Mouse (Mus musculus) kidney, embryonic 15.5 days (tissue): ENCODE data around the gene Fgfr2. TPM values are rescaled to one million over a fixed set of nuclear protein-coding genes. Genes with fewer than 3 reads are reported as not detected.

Source experiments
- ATAC-seq: fragments of 200-750 bp; cut with Nextera tagmentation; replicated peaks from 2 replicates; pipeline ENCODE4 v1.8.0; 2017; ENCODE audit warnings: moderate TSS enrichment; ENCODE audit not compliant: low FRiP score
- H3K27ac ChIP-seq: fragments of 300-500 bp; sonication (generic); 2 replicates; pipeline ENCODE4 v1.5.1; 2015; ENCODE audit warnings: mild to moderate bottlenecking, inconsistent platforms
- H3K27me3 ChIP-seq: fragments of 300-500 bp; sonication (generic); 2 replicates; pipeline ENCODE4 v1.6.1; 2015; ENCODE audit warnings: inconsistent platforms
- H3K36me3 ChIP-seq: fragments of 300-500 bp; sonication (generic); 2 replicates; pipeline ENCODE4 v1.6.1; 2015; ENCODE audit warnings: inconsistent platforms
- H3K4me1 ChIP-seq: fragments of 300-500 bp; sonication (generic); 2 replicates; pipeline ENCODE4 v1.6.1; 2015; ENCODE audit warnings: inconsistent platforms
- H3K4me2 ChIP-seq: fragments of 300-500 bp; sonication (generic); 2 replicates; pipeline ENCODE4 v1.6.1; 2015; ENCODE audit warnings: moderate library complexity, mild to moderate bottlenecking, inconsistent platforms
- H3K4me3 ChIP-seq: fragments of 300-500 bp; sonication (generic); replicated peaks from 2 replicates; pipeline ENCODE4 v1.5.1; 2015; ENCODE audit warnings: mild to moderate bottlenecking, inconsistent platforms
- H3K9ac ChIP-seq: fragments of 300-500 bp; sonication (generic); 2 replicates; pipeline ENCODE4 v1.6.1; 2015; ENCODE audit warnings: mild to moderate bottlenecking, inconsistent platforms
- H3K9me3 ChIP-seq: fragments of 300-500 bp; sonication (generic); replicated peaks from 2 replicates; pipeline ENCODE4 v1.6.1; 2016; ENCODE audit warnings: inconsistent platforms
- WGBS: fragments of 180-500 bp; shearing (Covaris S2); methylation state at CpG from one replicate; pipeline ENCODE4 v1.1.7; 2015; ENCODE audit warnings: mixed read lengths; 5-methylcytosine and 5-hydroxymethylcytosine counted together
- polyA plus RNA-seq: library from polyadenylated mRNA; unstranded; fragments of >200 nt; fragmentation: Nextera tagmentation; extraction: Ambion mirVana; gene quantifications from 2 replicates; pipeline ENCODE4 v1.2.1, GENCODE M21; 2015

Gene Fgfr2
- polyA plus RNA-seq, 1 experiment from 2014 or later: 104 TPM

DNA sequence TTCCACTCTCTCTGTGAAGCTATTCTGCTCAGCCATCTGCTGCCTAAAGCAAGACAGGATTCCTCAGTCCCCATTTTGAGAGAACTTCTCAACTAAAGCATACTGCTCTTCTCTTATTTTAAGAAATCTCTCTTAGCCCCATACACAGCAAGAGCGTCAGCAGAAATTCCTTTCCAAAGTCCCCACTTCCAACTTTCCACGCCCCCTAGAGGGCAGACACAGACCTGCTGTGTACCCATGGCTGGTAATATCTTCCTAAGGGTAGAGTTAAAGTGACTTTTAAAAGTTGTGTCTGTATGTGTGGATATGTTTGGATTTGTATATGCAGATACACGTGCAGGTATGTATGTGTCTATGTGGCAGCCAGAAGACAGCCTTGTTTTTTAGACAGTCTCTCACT lies 2944.2 kb downstream of the Fgfr2 start:
- Histone ChIP-seq H3K9me3 (no peaks in the 10 kb centered on the region), H3K9ac (no peak overlapping the region), H3K4me1 (peaks cover 26% of the 10 kb centered on the region), H3K36me3 (peaks cover 75% of the 10 kb centered on the region), H3K27me3 (no peaks in the 10 kb centered on the region), H3K4me3 (no peak overlapping the region), H3K4me2 (no peak overlapping the region), H3K27ac (no peak overlapping the region)
- 70% methylated on average over 3 of the region's 3 CpGs for WGBS
- no peak for ATAC-seq

DNA sequence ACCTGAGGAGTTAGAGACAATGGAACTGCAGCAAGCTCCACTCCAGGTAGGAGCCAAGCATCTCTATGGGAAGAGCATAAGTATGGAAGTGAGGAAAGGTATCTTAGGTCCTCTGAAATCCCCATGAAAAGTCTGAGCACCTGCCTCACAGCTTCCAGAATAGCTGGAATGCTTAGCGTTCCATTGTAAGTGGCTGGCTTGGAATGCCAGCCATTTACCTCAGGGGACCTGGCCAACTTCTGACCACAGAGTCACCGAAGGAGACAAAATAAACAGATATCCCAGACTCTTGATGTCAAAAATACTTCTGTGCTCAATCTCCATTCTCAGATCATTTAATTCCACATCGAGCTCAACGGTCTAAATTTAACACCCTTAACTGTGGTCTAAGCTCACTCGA lies 2946.1 kb downstream of the Fgfr2 start:
- WGBS: 82% methylated on average over 5 of the region's 5 CpGs
- Histone ChIP-seq H3K9me3 (no peaks in the 10 kb centered on the region), H3K27ac (no peak overlapping the region), H3K4me3 (no peak overlapping the region), H3K9ac (no peak overlapping the region), H3K4me2 (no peak overlapping the region), H3K27me3 (no peaks in the 10 kb centered on the region), H3K36me3 (peaks cover 79% of the 10 kb centered on the region), H3K4me1 (peaks cover 14% of the 10 kb centered on the region)
- no peak for ATAC-seq

DNA sequence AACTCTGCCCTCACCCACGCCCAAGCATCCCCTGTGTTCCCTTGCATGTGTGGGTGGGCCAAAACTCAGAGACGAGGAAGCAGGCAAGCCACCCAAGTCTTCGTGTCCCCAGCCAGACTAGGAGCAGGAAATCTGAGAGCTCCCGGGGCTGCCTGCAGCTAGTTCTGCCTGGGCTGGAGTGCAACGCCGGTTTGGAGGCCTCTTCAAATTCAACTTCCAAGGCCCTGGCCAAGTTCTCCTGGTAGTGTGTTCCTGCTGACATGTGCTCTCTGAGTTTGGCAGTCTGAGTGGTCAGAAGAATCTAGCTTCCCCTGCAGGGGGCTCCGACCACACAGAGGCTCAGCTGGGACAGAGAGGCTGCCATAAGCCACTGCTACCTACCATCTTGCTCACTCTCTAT lies 2948.6 kb downstream of the Fgfr2 start:
- H3K4me1 ChIP-seq: peaks cover 23% of the 10 kb centered on the region
- no peak overlapping the region for H3K9ac ChIP-seq
- peak overlapping the region; percentile 28; the same call in 1 of the 2 replicates for H3K27ac ChIP-seq
- H3K36me3 ChIP-seq: peaks cover 79% of the 10 kb centered on the region
- H3K9me3 ChIP-seq: no peaks in the 10 kb centered on the region
- ATAC-seq: no peak
- no peaks in the 10 kb centered on the region for H3K27me3 ChIP-seq
- H3K4me3 ChIP-seq: no peak overlapping the region
- no peak overlapping the region for H3K4me2 ChIP-seq
- WGBS: 38% methylated on average over 7 of the region's 7 CpGs

DNA sequence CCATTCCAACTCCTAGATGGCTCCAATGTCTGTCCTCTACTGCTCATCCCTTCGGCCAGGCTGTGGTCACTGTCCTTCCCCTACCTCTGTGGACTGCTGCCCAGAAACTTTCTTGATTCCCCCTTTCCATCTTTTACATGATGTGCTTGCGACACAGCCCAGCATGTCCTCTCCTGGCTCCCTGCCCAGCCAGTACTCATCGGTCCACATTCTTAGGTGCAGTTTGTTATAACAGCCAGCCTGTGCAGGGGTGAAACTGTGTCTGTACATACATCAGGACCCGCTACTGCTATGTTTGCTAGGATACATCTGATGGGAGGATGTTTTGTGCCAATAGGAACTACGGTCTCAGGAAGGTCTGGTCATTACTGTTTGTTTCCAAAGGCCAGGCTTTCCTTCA lies 2949.2 kb downstream of the Fgfr2 start:
- Histone ChIP-seq H3K4me3 (no peak overlapping the region), H3K9me3 (no peaks in the 10 kb centered on the region), H3K4me2 (no peak overlapping the region), H3K27ac (peak overlapping the region; percentile 28; the same call in 1 of the 2 replicates), H3K27me3 (no peaks in the 10 kb centered on the region), H3K4me1 (peaks cover 26% of the 10 kb centered on the region), H3K9ac (no peak overlapping the region), H3K36me3 (peaks cover 81% of the 10 kb centered on the region)
- ATAC-seq: no peak
- 85% methylated on average over 5 of the region's 5 CpGs for WGBS

DNA sequence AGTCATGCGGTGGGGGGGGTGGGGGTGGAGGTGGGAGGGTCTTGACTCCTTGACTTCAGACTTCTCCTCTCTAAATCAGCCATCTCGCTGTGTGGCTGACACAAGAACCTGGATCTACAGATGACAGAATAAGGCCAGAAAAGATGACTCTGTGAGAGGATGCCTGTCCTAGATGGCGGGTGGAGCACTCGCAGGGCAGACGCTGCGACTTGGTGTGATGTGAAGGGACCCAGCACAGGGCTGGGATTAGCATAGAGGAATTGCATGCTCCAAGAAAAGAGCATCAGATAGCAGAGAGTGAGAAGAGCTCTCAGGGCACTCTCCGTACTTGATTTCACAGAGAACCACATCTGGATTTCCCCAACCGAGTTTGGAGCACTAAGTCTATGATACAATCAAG lies 2953.0 kb downstream of the Fgfr2 start:
- Histone ChIP-seq H3K27ac (peak overlapping the region; percentile 41; the same call in 1 of the 2 replicates), H3K9ac (no peak overlapping the region), H3K27me3 (no peaks in the 10 kb centered on the region), H3K4me2 (no peak overlapping the region), H3K4me1 (peaks cover 43% of the 10 kb centered on the region), H3K9me3 (no peaks in the 10 kb centered on the region), H3K36me3 (peaks cover 73% of the 10 kb centered on the region), H3K4me3 (no peak overlapping the region)
- no peak for ATAC-seq
- WGBS: 56% methylated on average over 8 of the region's 8 CpGs

DNA sequence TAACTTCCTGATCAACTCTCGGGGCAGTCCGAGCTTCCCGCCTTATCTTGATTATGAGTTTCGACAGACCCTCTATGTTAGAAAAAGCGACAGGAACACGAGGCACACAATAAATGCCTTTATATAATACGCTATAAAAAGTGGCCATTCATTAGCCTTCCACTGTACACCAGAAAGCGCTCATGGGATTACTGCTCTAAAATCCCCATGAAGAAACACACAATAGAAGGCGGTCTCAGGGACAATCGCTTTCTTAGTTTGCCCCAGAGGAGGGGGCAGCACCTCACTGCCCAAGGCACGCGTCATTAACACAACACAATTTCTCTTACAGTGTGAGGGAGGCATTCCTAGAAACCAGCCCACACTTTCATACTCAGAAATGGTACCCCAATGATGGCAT lies 2954.9 kb downstream of the Fgfr2 start:
- Histone ChIP-seq H3K27me3 (no peaks in the 10 kb centered on the region), H3K9me3 (no peaks in the 10 kb centered on the region), H3K4me1 (peaks cover 43% of the 10 kb centered on the region), H3K36me3 (peaks cover 78% of the 10 kb centered on the region), H3K27ac (peak overlapping the region; percentile 46; the same call in 1 of the 2 replicates), H3K4me2 (no peak overlapping the region), H3K4me3 (no peak overlapping the region), H3K9ac (no peak overlapping the region)
- WGBS: 70% methylated on average over 12 of the region's 12 CpGs
- ATAC-seq: no peak; the same call in 1 of the 2 replicates

DNA sequence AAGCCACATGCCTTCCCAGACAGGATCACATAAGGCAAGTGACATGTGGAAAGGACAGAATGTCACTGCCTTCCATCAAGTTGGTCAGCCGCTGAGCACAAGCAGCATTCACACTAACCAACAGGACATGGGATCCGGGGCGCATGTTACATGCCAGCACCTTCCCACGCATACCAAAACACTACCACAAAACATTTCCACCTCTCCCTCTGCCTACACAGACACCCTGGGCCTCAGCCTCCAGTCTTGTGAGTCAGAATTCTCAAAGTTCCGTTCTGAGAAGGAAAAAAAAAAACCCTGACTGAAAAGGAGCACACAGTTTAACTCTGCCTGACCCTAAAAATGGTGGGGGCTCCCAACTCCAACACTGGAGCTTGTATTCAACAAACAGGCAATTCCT lies 2955.9 kb downstream of the Fgfr2 start:
- 75% methylated on average over 5 of the region's 5 CpGs for WGBS
- no peak overlapping the region for H3K4me2 ChIP-seq
- H3K27me3 ChIP-seq: no peaks in the 10 kb centered on the region
- no peak overlapping the region for H3K9ac ChIP-seq
- peak overlapping the region; percentile 32 for H3K27ac ChIP-seq
- H3K36me3 ChIP-seq: peaks cover 75% of the 10 kb centered on the region
- no peak overlapping the region for H3K4me3 ChIP-seq
- no peak for ATAC-seq
- H3K9me3 ChIP-seq: no peaks in the 10 kb centered on the region
- peaks cover 47% of the 10 kb centered on the region for H3K4me1 ChIP-seq

DNA sequence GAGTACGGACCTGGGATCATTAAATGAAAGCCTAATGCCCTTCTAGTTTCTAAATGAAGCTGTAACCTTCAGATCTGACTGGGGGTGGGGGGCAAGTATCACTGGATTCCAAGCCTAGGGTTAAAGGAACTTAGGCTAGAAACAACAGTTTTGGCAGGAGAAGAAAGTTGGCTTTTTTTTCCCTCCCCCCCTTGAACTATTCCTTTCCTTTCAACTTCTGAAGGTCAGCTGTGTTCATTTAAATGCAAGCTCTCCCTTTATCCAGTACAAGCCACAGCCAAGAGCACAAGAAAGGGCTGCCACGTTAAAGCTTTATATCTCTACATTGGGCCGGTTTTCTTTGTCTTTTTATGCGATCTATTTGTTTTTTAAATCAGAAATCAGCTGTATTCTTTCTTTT lies 2957.0 kb downstream of the Fgfr2 start:
- Histone ChIP-seq H3K9me3 (no peaks in the 10 kb centered on the region), H3K36me3 (peaks cover 70% of the 10 kb centered on the region), H3K27me3 (no peaks in the 10 kb centered on the region), H3K27ac (peak overlapping the region; percentile 32; the same call in 1 of the 2 replicates), H3K9ac (no peak overlapping the region), H3K4me2 (no peak overlapping the region), H3K4me1 (peaks cover 58% of the 10 kb centered on the region), H3K4me3 (no peak overlapping the region)
- 57% methylated on average over 4 of the region's 4 CpGs for WGBS
- ATAC-seq: no peak

DNA sequence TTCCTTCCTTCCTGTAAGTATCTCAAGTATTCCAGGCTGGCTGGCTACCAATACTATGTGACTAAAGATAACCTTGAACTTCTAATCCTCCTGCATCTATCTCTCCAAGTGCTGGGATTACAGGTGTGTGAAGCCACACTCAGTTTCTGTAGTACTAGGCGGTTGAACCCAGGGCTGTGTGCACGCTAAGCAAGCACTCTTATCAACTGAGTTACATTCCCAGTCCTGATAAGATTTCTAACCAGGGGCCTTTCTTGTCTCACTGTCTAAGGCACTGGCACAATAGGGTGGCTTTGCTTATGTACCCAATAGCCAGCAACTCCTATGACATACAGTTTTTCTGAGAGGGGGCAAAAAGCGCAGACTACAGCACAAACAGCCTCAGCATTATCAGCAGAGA lies 2957.7 kb downstream of the Fgfr2 start:
- Histone ChIP-seq H3K27me3 (no peaks in the 10 kb centered on the region), H3K4me3 (no peak overlapping the region), H3K36me3 (peaks cover 62% of the 10 kb centered on the region), H3K27ac (peak overlapping the region; percentile 83), H3K9me3 (no peaks in the 10 kb centered on the region), H3K4me1 (peaks cover 57% of the 10 kb centered on the region), H3K9ac (no peak overlapping the region), H3K4me2 (no peak overlapping the region)
- 78% methylated on average over 3 of the region's 3 CpGs for WGBS
- no peak for ATAC-seq

DNA sequence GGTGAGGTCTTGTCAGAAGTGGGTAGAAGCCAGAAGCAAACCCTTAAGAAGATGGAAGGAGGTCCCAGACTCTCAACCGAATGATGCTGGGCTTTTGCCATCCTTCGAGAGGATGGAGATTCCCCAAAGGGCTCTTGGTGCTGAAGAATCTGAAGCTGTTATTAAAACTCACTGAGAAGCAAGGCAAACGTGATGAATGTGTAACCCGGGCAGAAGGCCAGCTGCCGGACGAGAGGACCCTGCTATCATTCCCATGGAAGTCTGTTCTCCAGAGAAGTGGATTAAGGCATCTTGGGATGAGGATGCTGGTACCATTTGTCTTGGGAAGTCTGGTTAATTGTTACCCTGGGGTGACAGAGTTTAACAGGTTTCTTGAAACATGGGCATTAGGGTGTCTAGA lies 2960.4 kb downstream of the Fgfr2 start:
- Histone ChIP-seq H3K9me3 (no peaks in the 10 kb centered on the region), H3K4me2 (no peak overlapping the region), H3K36me3 (peaks cover 36% of the 10 kb centered on the region), H3K27ac (no peak overlapping the region), H3K4me3 (no peak overlapping the region), H3K4me1 (peaks cover 35% of the 10 kb centered on the region), H3K9ac (no peak overlapping the region), H3K27me3 (no peaks in the 10 kb centered on the region)
- no peak for ATAC-seq
- WGBS: 78% methylated on average over 6 of the region's 6 CpGs

DNA sequence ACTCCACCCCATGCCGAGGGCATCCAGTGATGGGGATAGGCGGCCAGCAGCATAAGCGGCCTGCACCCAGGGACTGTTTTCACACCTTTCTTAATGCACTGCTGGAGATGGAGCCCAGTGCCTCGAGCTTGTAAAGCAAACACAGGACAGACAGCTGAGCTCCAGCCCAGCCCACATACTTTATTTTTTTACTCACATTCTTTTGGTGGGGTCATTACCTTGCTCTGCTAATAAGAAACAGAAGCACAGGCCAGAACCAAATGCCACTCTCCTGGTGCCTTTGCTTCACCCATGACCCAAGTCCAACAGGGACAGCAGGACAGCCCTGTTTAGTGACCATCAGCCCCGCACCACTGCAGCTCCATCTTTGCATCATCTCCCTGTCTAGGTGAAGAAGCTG lies 2961.6 kb downstream of the Fgfr2 start:
- Histone ChIP-seq H3K36me3 (peaks cover 29% of the 10 kb centered on the region), H3K27ac (peak overlapping the region; percentile 52), H3K4me3 (no peak overlapping the region), H3K4me2 (no peak overlapping the region), H3K4me1 (peaks cover 29% of the 10 kb centered on the region), H3K9ac (no peak overlapping the region), H3K27me3 (no peaks in the 10 kb centered on the region), H3K9me3 (no peaks in the 10 kb centered on the region)
- WGBS: 51% methylated on average over 5 of the region's 5 CpGs
- peak; percentile 52; the same call in 1 of the 2 replicates for ATAC-seq

DNA sequence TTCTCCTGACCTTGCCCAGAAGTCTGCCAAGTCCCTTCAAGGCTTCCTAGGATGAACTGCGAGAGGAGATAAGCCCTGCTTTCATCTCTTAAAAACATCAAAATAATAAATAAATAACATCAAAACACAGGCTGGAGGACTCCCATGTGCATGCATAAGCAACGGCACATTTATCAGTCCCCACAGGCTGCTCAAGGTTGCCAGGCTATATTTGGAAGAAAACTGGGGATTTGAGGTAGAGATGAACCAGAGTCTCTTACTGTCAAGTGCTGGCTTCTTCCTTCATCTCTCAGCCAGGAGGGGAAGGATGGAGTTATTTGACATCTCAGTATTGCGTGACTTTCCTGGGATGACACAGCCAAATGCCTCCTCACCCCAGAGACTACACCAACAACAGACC lies 2964.3 kb downstream of the Fgfr2 start:
- no peaks in the 10 kb centered on the region for H3K9me3 ChIP-seq
- H3K27ac ChIP-seq: no peak overlapping the region
- no peaks in the 10 kb centered on the region for H3K27me3 ChIP-seq
- ATAC-seq: no peak
- peaks cover 18% of the 10 kb centered on the region for H3K36me3 ChIP-seq
- no peak overlapping the region for H3K9ac ChIP-seq
- H3K4me3 ChIP-seq: no peak overlapping the region
- H3K4me1 ChIP-seq: peaks cover 16% of the 10 kb centered on the region
- WGBS: 79% methylated on average over 3 of the region's 3 CpGs
- H3K4me2 ChIP-seq: no peak overlapping the region

DNA sequence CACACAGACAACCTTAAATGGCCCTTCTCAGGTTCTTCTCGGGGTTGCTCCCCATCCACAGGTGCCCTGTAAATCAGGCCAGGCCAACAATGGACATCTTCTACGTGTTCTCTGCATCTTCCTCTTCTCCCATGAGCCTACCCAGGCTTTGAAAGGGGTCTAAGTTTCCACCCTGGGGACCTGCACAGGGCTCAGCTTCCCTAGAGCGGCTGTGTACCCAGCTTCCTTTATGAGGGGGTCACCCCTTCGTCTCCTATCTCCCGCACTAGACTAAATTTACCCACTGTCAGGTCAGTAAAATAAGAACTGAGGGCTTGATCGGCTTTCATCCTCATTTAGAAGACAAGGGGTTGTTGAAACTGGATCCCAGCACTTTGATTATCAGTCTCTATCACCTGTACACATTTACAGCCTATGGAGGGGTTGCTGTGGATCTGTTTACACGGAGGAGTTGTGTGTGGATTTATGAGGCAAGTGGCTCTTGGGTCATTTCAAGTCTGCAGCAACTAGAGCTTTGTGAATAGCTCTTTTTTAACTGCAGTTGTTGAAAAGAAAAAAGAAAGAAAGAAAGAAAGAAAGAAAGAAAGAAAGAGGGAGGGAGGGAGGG lies 2969.7 kb downstream of the Fgfr2 start:
- Histone ChIP-seq H3K9ac (no peak overlapping the region), H3K4me2 (no peak overlapping the region), H3K9me3 (no peaks in the 10 kb centered on the region), H3K27ac (peak overlapping the region; percentile 52), H3K36me3 (no peaks in the 10 kb centered on the region), H3K4me3 (no peak overlapping the region), H3K27me3 (no peaks in the 10 kb centered on the region), H3K4me1 (no peaks in the 10 kb centered on the region)
- WGBS: 25% methylated on average over 7 of the region's 7 CpGs
- ATAC-seq: peak; percentile 88
